Mouse (Mus musculus): ENCODE results near the gene Gja10.

DNA sequence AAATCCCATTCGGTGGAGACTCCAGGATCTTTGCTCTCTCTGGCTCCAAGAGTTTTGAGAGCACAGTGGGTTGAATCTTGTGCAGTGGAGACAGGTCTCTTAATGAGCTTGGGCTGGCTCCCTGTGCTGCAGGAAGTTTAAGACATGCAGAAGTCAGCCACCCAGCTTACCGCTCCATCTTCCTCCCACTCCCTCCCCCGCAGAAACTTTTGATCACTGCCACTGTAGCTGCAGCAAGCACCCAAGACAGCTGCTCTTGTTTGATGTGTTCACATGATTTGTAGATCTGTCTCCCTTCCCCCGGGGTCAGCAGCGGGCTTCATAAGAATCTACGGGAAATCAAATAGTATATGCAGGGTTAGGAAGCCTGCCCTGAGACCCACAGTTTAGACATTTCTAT, 42.3 kb downstream of the Gja10 start:
- TF ChIP-seq CTCF (IDR thresholded peaks at IDR 0.05; ENCODE audit: borderline replicate concordance, extremely low read depth, insufficient read depth, insufficient read length) (no peak), POLR2A (IDR thresholded peaks at IDR 0.05; ENCODE audit: borderline replicate concordance, extremely low read depth, insufficient read depth, insufficient read length, poor library complexity, severe bottlenecking) (no peak)
